Mouse (Mus musculus): Measurements from ENCODE around the gene Rpa3.

- TF ChIP-seq POLR2A (IDR thresholded peaks at IDR 0.05; ENCODE audit: low read depth, low read length) (peak; percentile 56), CTCF (conservative IDR thresholded peaks at IDR 0.05; ENCODE audit: insufficient read depth, insufficient read length, low read depth, low read length) (no peak)
Observed at GRCm38 (mm10) chr6:8259004-8259666, at the start of gene Rpa3, which contains the start of the genes Umad1 and Gm45062.
